Mouse (Mus musculus) bone marrow macrophage, adult 2 months (primary cell): ENCODE data around the gene Sort1. TPM values are rescaled to one million over a fixed set of nuclear protein-coding genes. Genes with fewer than 3 reads are reported as not detected.

ENCODE experiments used
- H3K27ac ChIP-seq: 2 replicates; pipeline ENCODE4 v1.5.1; 2012; ENCODE audit warnings: low read depth, low read length; ENCODE audit not compliant: insufficient read depth
- H3K4me1 ChIP-seq: 2 replicates; pipeline ENCODE4 v1.6.1; 2012; ENCODE audit warnings: low read length; ENCODE audit not compliant: control insufficient read depth, insufficient read depth
- H3K4me3 ChIP-seq: 2 replicates; pipeline ENCODE4 v1.5.1; 2012; ENCODE audit warnings: mild to moderate bottlenecking, low read length, moderate library complexity; ENCODE audit not compliant: insufficient read depth
- CTCF ChIP-seq: IDR thresholded peaks from 2 replicates; pipeline ENCODE4 v1.5.1; 2012; ENCODE audit warnings: low read depth, mild to moderate bottlenecking, low read length, moderate library complexity
- POLR2A ChIP-seq: IDR thresholded peaks from 2 replicates; pipeline ENCODE4 v1.6.1; 2012; ENCODE audit warnings: mild to moderate bottlenecking, low read depth, low read length, borderline replicate concordance
- polyA plus RNA-seq: library from polyadenylated mRNA; stranded (reverse); fragments of >200 nt; gene quantifications from 2 replicates; pipeline ENCODE4 v1.2.4, GENCODE M21; 2012; ENCODE audit not compliant: missing spikeins, insufficient read depth, insufficient read length

The Sort1 gene
- polyA plus RNA-seq, 1 experiment: 33.3 TPM

DNA sequence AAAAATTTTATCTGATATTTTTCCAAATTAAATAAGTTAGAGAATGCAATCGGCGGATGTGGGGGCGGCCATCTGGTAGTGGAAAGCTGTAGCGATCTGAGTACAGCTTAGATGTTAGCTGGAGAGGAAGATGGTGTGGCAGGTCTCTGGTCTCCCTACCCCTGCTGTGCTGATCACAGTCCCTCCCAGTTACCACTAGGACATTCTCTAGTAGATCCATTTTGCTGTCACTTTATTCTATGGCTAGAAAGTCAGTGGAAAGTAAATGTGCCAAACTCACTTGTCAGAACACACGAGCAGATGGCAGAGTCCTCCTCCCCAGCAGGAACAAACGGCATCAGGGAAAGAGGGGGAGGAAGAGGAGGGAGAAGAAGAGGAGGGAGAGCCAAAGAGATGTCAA, 74.6 kb downstream of the Sort1 start:
- Histone ChIP-seq H3K27ac (no peak overlapping the region), H3K4me3 (no peak overlapping the region), H3K4me1 (peaks cover 11% of the 10 kb centered on the region)
- TF ChIP-seq POLR2A (no peak), CTCF (no peak)

DNA sequence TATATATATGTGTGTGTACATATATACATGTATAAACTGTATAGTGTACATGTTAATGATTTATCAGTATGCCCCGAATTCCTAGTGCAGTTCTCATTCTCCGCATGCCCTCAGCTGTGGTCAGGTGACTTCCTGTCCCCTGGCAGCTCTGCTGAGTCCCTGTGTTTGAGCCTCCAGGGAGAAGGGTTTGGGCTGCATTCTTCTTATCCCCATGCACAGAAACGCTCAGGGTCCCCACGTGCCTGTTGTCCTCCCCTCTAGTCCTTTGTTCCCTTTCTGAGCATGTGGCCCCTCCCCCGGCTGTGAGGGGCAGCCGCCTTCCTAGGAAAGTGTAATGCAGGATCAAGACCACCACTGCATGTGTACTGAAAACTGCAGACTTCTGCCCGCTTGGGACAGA, 77.0 kb downstream of the Sort1 start:
- Histone ChIP-seq H3K4me1 (peaks cover 27% of the 10 kb centered on the region), H3K27ac (no peak overlapping the region), H3K4me3 (no peak overlapping the region)
- no peak for TF ChIP-seq CTCF
- TF ChIP-seq POLR2A: no peak

DNA sequence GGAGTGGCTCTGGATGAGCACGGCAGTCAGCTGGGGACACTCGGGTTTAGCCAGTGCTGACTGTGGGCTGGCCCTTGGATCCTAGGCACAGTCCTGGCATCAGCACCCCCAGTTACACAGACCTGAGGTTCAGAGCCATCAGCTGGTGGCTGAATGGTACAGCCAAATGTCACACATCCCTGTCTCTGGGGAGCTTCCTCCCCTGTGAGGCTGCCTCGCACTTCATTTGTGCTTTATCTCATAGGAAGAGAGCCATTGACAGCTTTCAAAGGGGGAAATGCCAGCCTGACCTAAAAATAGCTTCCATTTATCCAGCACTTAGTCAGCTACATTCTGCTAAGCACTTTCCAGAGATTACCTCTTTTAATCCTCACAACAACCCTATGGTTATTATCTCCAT, 79.7 kb downstream of the Sort1 start:
- peaks cover 27% of the 10 kb centered on the region for H3K4me1 ChIP-seq
- no peak overlapping the region for H3K4me3 ChIP-seq
- TF ChIP-seq POLR2A (no peak), CTCF (no peak)
- no peak overlapping the region for H3K27ac ChIP-seq

DNA sequence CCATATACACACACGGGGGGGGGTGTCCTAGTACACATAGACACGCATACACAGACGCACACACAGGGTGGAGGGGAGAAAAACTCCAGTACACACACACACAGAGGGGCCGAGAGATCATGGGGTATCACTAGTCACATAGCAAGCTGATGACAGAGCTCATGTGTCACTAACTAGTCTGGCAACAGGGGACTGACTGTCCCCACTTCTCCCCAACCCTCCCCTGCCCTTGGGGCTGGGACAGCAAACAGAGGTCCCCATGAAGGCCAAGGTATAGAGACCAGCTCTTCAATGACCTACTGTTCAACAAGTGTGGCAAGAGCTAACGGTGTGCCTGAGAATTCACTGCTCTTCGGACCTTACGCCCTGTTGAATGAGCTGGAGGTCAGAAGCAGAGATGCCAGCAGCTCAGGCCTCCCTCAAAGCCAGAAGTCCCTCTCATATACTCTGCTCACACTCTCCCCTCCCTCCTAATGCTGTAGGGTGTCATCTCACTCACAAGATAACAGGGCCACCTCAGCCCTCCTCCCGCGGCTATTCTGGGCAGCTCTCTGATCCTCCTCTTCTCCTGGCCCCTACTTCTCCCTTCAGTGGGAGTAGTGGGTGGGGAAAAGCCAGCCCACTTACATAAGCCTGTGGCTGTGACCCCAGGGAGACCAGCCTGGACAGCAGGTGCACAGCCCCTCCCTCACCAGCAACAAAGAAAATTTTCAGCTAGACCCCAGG, 80.6 kb downstream of the Sort1 start, which contains the start of gene Mybphl:
Gene Mybphl (plus strand): TSS at position 642 of the 726 bp plus-strand sequence.
- TF ChIP-seq CTCF (no peak), POLR2A (no peak)
- Histone ChIP-seq H3K4me1 (peaks cover 27% of the 10 kb centered on the region), H3K27ac (no peak within 1 kb of the TSS), H3K4me3 (no peak within 1 kb of the TSS)

- no peak overlapping the region for H3K4me3 ChIP-seq
- H3K27ac ChIP-seq: no peak overlapping the region
- peaks cover 21% of the 10 kb centered on the region for H3K4me1 ChIP-seq
- no peak for TF ChIP-seq POLR2A
- no peak for TF ChIP-seq CTCF
Observed at GRCm38 (mm10) chr3:108367173-108367572, 83.3 kb downstream of the Sort1 start.

DNA sequence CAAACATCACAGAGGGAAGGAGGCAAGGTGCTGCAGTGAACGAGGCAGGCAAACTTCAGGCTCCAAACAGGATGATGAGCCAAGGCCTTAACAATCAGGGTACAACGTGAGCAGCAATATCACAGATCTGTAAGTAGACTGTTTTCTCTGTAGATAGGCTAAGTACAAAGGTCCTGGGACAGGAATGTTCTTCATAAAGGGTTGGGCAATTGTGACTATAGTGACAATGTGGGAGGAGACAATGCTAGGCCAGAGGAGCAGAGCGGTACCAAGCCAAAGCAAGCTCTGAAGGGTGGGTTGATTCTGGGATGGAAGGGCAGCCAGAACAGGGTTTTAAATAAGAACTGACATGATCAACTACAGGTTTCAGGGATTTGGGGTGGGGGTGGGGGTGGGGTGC, 83.9 kb downstream of the Sort1 start:
- Histone ChIP-seq H3K4me1 (peaks cover 21% of the 10 kb centered on the region), H3K4me3 (no peak overlapping the region), H3K27ac (no peak overlapping the region)
- TF ChIP-seq CTCF (no peak), POLR2A (no peak)

DNA sequence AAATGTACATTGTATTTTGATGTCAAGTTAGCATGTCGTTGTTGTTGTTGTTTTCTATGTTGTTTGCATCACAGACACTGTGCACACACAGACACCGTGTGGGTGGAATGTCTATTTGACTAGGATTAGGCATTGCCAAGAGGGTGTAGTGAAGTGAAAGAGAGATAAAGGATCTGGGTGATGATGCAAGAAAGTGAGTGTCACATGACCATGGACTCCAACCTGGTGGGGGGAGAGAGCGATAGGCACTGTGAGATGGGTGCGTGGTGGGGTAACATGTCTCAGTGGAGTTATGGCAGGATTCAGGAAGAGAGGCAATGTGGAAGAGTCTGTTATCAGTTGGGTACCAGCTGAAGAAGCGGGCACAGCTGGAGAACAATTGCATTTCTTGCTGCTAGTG, 84.8 kb downstream of the Sort1 start:
- Histone ChIP-seq H3K4me3 (no peak overlapping the region), H3K4me1 (peaks cover 15% of the 10 kb centered on the region), H3K27ac (no peak overlapping the region)
- TF ChIP-seq CTCF: no peak
- no peak for TF ChIP-seq POLR2A

DNA sequence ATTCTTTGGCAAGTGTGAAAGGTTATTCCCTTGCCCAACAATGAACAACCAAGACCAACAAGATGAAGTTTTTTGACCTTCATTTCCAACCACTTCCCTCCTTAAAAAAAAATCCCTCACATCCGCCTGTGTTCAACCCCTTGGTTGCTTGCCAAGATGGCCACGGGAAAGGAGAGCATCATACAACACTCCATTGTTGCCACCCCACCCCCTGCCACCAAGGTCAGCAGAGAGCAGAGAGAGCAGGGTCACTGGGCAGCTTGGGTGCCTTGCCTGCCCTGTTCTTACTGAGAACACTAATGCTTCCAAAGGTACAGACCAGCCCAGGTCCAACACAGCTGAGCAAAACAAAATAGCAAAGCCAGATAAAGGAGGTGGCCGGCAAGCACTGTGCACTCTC, 88.4 kb downstream of the Sort1 start:
- no peak overlapping the region for H3K27ac ChIP-seq
- H3K4me1 ChIP-seq: 0 out of 2 replicates have a peak, but pooled peaks cover 2% of the 10 kb centered on the region
- H3K4me3 ChIP-seq: no peak overlapping the region
- TF ChIP-seq POLR2A (no peak), CTCF (no peak)

- TF ChIP-seq CTCF (no peak), POLR2A (no peak)
- Histone ChIP-seq H3K4me3 (no peak overlapping the region), H3K4me1 (0 out of 2 replicates have a peak, but pooled peaks cover 2% of the 10 kb centered on the region), H3K27ac (no peak overlapping the region)
Observed at GRCm38 (mm10) chr3:108372691-108373090, 88.8 kb downstream of the Sort1 start.

DNA sequence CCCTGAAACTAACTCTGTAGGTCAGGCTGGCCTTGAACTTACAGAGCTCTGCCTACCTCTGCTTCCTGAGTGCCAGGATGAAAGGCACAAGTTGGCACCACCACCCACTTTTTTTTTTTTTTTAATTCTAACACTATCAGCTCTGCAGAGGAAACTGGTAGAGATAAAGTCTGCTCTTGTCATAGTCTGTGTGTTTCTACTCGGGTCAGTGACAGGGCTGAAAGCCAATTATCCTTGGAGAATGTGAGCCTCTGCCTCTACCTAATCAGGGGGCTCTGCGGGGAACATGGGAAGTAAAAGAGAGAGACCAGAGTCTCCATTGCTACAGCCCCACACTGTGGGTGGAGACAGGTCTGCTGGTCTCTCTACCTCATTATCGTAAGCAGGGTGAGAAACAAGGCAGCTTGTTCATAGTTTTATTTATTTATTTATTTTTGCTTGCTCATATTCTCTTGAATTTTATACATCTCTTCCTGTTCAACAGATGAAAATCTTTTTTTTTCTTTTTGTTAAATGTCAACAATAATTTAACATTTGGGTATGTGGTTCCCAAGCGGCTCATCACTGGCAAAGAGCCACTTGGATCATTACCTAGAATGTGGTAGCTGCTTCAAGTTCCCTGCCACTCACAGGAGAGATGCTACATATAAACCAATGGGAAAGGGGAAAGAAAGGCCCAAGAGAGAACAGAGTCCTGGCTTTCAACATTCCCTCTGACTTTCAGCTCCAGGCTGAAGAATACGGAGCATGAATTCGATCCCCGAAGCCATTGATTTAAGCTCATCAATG, 95.2 kb downstream of the Sort1 start:
- no peak overlapping the region for H3K4me3 ChIP-seq
- H3K27ac ChIP-seq: no peak overlapping the region
- H3K4me1 ChIP-seq: peaks cover 12% of the 10 kb centered on the region
- TF ChIP-seq CTCF: no peak
